Mouse (Mus musculus) hindbrain, postnatal 0 days (tissue): ENCODE data around the gene Lrrc75b. TPM values are rescaled to one million over a fixed set of nuclear protein-coding genes. Genes with fewer than 3 reads are reported as not detected.
"Not testable (repeated sequence)": the region's sequence is repeated elsewhere in the genome, so short reads cannot be mapped to it uniquely, and the experiment has no call there.

ENCODE experiments used
- ATAC-seq: fragments of 200-750 bp; cut with Nextera tagmentation; 2 replicates; pipeline ENCODE4 v1.8.0; 2017; ENCODE audit warnings: mild to moderate bottlenecking, moderate TSS enrichment, moderate library complexity
- DNase-seq: peaks from one replicate; pipeline ENCODE4 v3.0.0-alpha.2; 2015; ENCODE audit warnings: low spot score
- H3K27ac ChIP-seq: fragments of 300-500 bp; sonication (generic); 2 replicates; pipeline ENCODE4 v1.5.1; 2014; ENCODE audit warnings: mild to moderate bottlenecking
- H3K27me3 ChIP-seq: fragments of 300-500 bp; sonication (generic); 2 replicates; pipeline ENCODE4 v1.6.1; 2014; ENCODE audit warnings: low read length, mixed read lengths; ENCODE audit not compliant: insufficient read depth
- H3K36me3 ChIP-seq: fragments of 300-500 bp; sonication (generic); 2 replicates; pipeline ENCODE4 v1.6.1; 2014; ENCODE audit warnings: low read length, mixed read lengths; ENCODE audit not compliant: insufficient read depth
- H3K4me1 ChIP-seq: fragments of 300-500 bp; sonication (generic); 2 replicates; pipeline ENCODE4 v1.6.1; 2014; ENCODE audit warnings: antibody characterized with exemption, low read length, mixed read lengths; ENCODE audit not compliant: insufficient read depth
- H3K4me2 ChIP-seq: fragments of 300-500 bp; sonication (generic); 2 replicates; pipeline ENCODE4 v1.6.1; 2014; ENCODE audit warnings: low read depth, mild to moderate bottlenecking, low read length, moderate library complexity, mixed read lengths
- H3K4me3 ChIP-seq: fragments of 300-500 bp; sonication (generic); 2 replicates; pipeline ENCODE4 v1.5.1; 2014; ENCODE audit warnings: low read length
- H3K9ac ChIP-seq: fragments of 300-500 bp; sonication (generic); replicated peaks from 2 replicates; pipeline ENCODE4 v1.6.1; 2014; ENCODE audit warnings: mild to moderate bottlenecking, low read length, moderate library complexity, mixed read lengths
- H3K9me3 ChIP-seq: fragments of 300-500 bp; sonication (generic); 2 replicates; pipeline ENCODE4 v1.6.1; 2016; ENCODE audit warnings: low read length, mixed read lengths
- CTCF ChIP-seq: IDR thresholded peaks from 2 replicates; pipeline ENCODE4 v1.5.1; 2016; ENCODE audit warnings: antibody characterized with exemption, control low read depth, low read depth
- WGBS: fragments of 180-500 bp; shearing (Covaris S2); extraction: QIAGEN DNeasy Blood & Tissue Kit; methylation state at CpG from one replicate; pipeline ENCODE4 v1.1.7; 2014; 5-methylcytosine and 5-hydroxymethylcytosine counted together
- polyA plus RNA-seq: library from polyadenylated mRNA; unstranded; fragments of >200 nt; fragmentation: Nextera tagmentation; extraction: Ambion mirVana; gene quantifications from 2 replicates; pipeline ENCODE4 v1.2.1, GENCODE M21; 2015
- total RNA-seq: library from RNA; depleted of rRNA; stranded (reverse); fragments of >200 nt; gene quantifications from 2 replicates; pipeline ENCODE4 v1.2.3, GENCODE M21; 2014

Gene Lrrc75b
- total and polyA plus RNA-seq, 2 experiments from 2014 or later = 26.0 to 30.3 TPM

DNA sequence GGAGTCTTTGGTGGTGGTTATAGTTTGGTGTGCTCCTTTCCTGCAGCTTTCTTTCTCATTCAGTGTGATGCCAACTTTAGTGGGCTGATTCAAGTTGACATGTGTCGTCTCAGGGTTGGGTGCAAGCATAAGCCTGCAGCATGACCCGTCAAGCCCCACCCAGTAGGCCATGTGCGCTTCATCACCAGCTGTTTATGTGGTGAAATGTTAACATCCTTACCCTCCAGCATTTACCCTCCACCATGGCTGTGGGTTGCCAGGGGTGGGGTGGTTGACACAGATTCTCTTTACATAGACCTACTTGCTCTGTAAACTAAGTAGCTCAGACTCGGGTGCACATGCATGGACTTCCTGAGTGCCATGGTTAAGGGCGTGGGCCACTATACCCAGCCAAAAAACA lies 24.0 kb downstream of the Lrrc75b start:
- ATAC-seq = no peak
- WGBS = 89% methylated on average over 5 of the region's 5 CpGs
- no peak overlapping the region for H3K27ac ChIP-seq
- H3K4me2 ChIP-seq = no peak overlapping the region
- no peak overlapping the region for H3K9ac ChIP-seq
- no peak overlapping the region for H3K4me3 ChIP-seq
- TF ChIP-seq CTCF = no peak
- no peaks in the 10 kb centered on the region for H3K27me3 ChIP-seq
- H3K9me3 ChIP-seq = no peaks in the 10 kb centered on the region
- H3K36me3 ChIP-seq = peaks cover 18% of the 10 kb centered on the region
- H3K4me1 ChIP-seq = no peaks in the 10 kb centered on the region
- no peak for DNase-seq

DNA sequence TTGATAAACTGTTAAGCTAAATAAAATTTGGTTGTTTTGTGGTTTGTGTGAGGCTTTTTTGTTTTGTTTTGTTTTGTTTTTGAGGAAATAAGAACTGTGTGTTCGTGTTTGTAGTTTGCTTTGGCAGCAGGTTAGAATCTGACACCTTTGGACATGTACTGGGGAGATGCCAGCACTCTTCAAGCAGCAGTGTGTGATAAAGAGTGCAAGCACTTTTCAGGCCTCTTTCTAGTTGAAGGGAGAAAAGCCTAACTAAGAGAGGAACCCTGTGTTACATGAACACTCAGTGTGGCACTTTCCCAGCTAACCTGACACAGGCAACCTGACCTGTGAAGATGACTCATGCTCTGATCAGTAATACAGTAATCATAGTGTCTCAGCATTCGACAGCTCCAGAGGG lies 24.7 kb downstream of the Lrrc75b start:
- no peak for DNase-seq
- Histone ChIP-seq H3K9me3 (no peaks in the 10 kb centered on the region), H3K4me2 (no peak overlapping the region), H3K4me1 (no peaks in the 10 kb centered on the region), H3K27me3 (no peaks in the 10 kb centered on the region), H3K4me3 (no peak overlapping the region), H3K27ac (no peak overlapping the region), H3K9ac (no peak overlapping the region), H3K36me3 (peaks cover 18% of the 10 kb centered on the region)
- TF ChIP-seq CTCF = no peak
- 82% methylated on average over 2 of the region's 2 CpGs for WGBS
- ATAC-seq = 0 out of 2 replicates have a peak, but pooled peaks have one; percentile 21

DNA sequence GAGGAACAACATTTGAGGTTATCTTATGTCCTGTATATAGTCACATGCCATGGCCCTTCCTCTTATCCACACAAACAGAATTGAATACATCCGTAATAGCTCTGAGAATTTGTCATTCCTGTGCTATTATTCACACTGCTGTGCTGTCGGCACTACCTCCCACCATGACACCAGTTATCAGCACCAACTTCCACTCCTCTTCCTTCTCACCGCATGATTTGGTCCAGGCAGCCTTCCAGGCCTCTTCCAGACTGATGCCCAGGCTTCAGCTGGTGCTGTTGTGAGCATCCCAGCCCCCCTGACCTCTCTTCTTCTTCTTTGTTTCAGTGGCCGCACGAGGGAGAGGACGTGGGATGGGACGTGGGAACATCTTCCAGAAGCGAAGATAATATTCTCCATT lies 25.2 kb downstream of the Lrrc75b start:
- DNase-seq (peak; percentile 57), ATAC-seq (no peak)
- no peak overlapping the region for H3K27ac ChIP-seq
- no peaks in the 10 kb centered on the region for H3K9me3 ChIP-seq
- no peaks in the 10 kb centered on the region for H3K27me3 ChIP-seq
- peaks cover 18% of the 10 kb centered on the region for H3K36me3 ChIP-seq
- no peak overlapping the region for H3K4me3 ChIP-seq
- H3K4me1 ChIP-seq = no peaks in the 10 kb centered on the region
- no peak for TF ChIP-seq CTCF
- WGBS = 61% methylated on average over 8 of the region's 8 CpGs
- H3K4me2 ChIP-seq = no peak overlapping the region
- H3K9ac ChIP-seq = no peak overlapping the region

GRCm38 (mm10) chr10:75534216-75534615 lies 25.9 kb downstream of the Lrrc75b start:
- 88% methylated on average over 8 of the region's 8 CpGs for WGBS
- Histone ChIP-seq H3K36me3 (peaks cover 18% of the 10 kb centered on the region), H3K27ac (no peak overlapping the region), H3K27me3 (no peaks in the 10 kb centered on the region), H3K9ac (no peak overlapping the region), H3K4me2 (no peak overlapping the region), H3K4me3 (no peak overlapping the region), H3K4me1 (no peaks in the 10 kb centered on the region), H3K9me3 (no peaks in the 10 kb centered on the region)
- TF ChIP-seq CTCF = no peak
- ATAC-seq (no peak), DNase-seq (no peak)

DNA sequence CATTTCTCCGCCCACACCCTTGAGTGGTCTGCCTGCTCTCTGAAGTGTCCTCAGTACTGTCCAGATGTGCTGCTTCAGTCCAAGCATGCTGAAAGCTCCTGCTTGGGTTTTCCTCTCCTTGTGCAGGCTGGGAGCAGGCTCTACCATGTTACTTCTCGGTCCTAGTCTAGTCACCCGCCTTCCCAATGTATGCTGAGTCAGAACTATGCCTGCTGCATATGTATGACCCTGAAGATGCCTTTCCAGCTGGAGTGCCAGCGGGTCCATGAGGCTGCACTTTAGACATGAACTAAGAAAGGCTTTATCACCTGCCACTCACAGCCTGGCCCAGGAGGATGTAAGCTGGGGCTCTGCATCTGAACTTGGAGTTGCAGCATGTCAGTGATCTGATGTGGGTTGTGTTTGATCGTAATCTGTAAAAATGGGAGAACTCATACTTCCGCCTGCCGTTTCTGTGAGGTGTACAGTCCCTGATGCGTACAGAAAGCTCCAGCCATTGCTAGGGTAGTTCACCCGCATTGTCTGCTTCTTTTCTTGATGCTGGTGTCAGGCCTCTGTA lies 28.5 kb downstream of the Lrrc75b start:
- 88% methylated on average over 9 of the region's 9 CpGs for WGBS
- H3K4me3 ChIP-seq = no peak overlapping the region
- ATAC-seq = no peak
- peaks cover 18% of the 10 kb centered on the region for H3K36me3 ChIP-seq
- H3K9ac ChIP-seq = no peak overlapping the region
- DNase-seq = no peak
- H3K4me1 ChIP-seq = no peaks in the 10 kb centered on the region
- H3K4me2 ChIP-seq = no peak overlapping the region
- H3K9me3 ChIP-seq = no peaks in the 10 kb centered on the region
- H3K27me3 ChIP-seq = no peaks in the 10 kb centered on the region
- H3K27ac ChIP-seq = no peak overlapping the region
- TF ChIP-seq CTCF = no peak

DNA sequence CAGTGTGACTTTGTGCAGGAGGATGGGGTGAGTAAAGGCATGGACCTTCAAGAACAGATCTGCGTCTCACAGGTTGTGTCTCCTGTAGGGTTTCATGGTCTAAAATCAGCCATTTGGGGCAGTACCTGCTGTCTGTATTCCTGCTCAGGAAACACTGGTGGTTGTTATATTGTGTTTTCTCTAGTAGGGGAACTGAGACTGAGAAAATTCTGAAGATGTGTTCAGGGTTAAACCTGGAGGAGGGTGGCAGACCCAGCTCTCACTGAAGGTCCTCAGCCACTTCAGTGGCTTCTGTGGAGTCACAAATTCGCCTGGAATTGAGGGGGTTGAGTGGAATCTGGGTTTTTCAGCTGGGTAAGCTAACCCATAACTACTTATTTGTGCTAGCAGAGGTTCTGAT lies 29.8 kb downstream of the Lrrc75b start:
- no peaks in the 10 kb centered on the region for H3K27me3 ChIP-seq
- no peak for TF ChIP-seq CTCF
- H3K36me3 ChIP-seq = peaks cover 18% of the 10 kb centered on the region

GRCm38 (mm10) chr10:75525450-75525849 lies 34.7 kb downstream of the Lrrc75b start:
- peaks cover 18% of the 10 kb centered on the region for H3K36me3 ChIP-seq
- H3K4me3 ChIP-seq, H3K9me3 ChIP-seq, DNase-seq, H3K4me1 ChIP-seq, H3K27ac ChIP-seq, H3K27me3 ChIP-seq, H3K4me2 ChIP-seq, H3K9ac ChIP-seq, ATAC-seq: not testable (repeated sequence)
- WGBS = 93% methylated on average over 9 of the region's 9 CpGs

More for the DNA sequence above, 29.8 kb downstream of the Lrrc75b start:
- 95% methylated on average over 2 of the region's 2 CpGs for WGBS
- H3K4me3 ChIP-seq = no peak overlapping the region
- H3K4me1 ChIP-seq = no peaks in the 10 kb centered on the region
- no peak overlapping the region for H3K4me2 ChIP-seq
- H3K27ac ChIP-seq = no peak overlapping the region
- H3K9ac ChIP-seq = no peak overlapping the region
- ATAC-seq (no peak), DNase-seq (no peak)
- no peaks in the 10 kb centered on the region for H3K9me3 ChIP-seq
